Mouse (Mus musculus) liver, embryonic 14.5 days (tissue): ENCODE measurements around the gene Ube2d3.

Experiments used
- CTCF ChIP-seq: IDR thresholded peaks from 2 replicates; pipeline ENCODE4 v1.5.1; 2016; ENCODE audit warnings: antibody characterized with exemption, low read depth, control low read depth
- EP300 ChIP-seq: IDR thresholded peaks from 2 replicates; pipeline ENCODE4 v1.6.1; 2016; ENCODE audit warnings: antibody characterized with exemption, low read depth

DNA sequence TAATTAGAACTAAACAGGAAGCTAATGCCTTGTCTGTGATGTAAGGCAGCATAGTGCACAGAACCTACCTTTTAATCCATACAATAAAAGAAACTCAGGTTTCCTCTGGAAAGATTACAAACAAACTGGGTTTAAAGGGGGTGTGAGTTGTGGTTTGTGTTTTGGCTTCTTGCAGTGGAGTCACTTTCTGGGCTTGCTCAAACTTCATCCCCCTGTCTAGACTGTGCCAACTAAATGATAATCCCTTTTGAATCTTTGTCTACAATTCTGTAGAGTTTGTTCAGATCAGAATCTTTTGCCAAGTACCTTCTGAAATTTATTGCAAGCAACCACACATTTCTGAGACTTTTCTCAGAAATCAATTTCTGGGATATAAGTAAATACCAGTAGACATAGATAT lies 7.0 kb downstream of the Ube2d3 start:
- TF ChIP-seq CTCF (no peak), EP300 (no peak)
